ENCODE assay signal across 7 mouse cellular contexts in genomic region chr10:18453380-18453779, GRCm38 (mm10).
DNase-seq lines count a peak whose midpoint lies in the region; ATAC-seq lines count a peak whose summit lies in the region.

No protein-coding gene starts in this region.

- DNase-seq in adrenal gland, postnatal 10 days, result peak; percentile 89
- DNase-seq in embryonic facial prominence, embryonic 11.5 days (ENCODE audit: low spot score), result peak; percentile 78
- DNase-seq in heart, adult 11 months, result peak; percentile 96
- peak; percentile 88 for DNase-seq in kidney, adult 18-20 months
- peak; percentile 70 for DNase-seq in limb, embryonic 10.5 days (ENCODE audit: low spot score)
- DNase-seq in midbrain, embryonic 14.5 days, result peak; percentile 90
- DNase-seq in spleen, postnatal 10 days (ENCODE audit: low spot score in 2 of 2), result peak; percentile 33 to 61

- H3K27ac ChIP-seq in embryonic facial prominence, embryonic 11.5 days (replicated peaks; ENCODE audit: low read depth, low read length), result no peak overlapping the region
- no peak overlapping the region for H3K27ac ChIP-seq in limb, embryonic 10.5 days
- no peak overlapping the region for H3K27ac ChIP-seq in midbrain, embryonic 14.5 days (replicated peaks; ENCODE audit: low read depth, low read length)

- H3K27me3 ChIP-seq in embryonic facial prominence, embryonic 11.5 days (ENCODE audit: control insufficient read depth, insufficient read depth, low read length), result no peaks in the 10 kb centered on the region
- H3K27me3 ChIP-seq in limb, embryonic 10.5 days (ENCODE audit: low read depth, poor library complexity, severe bottlenecking), result no peaks in the 10 kb centered on the region
- H3K27me3 ChIP-seq in midbrain, embryonic 14.5 days (ENCODE audit: control insufficient read depth, insufficient read depth, low read length), result no peaks in the 10 kb centered on the region

- no peaks in the 10 kb centered on the region for H3K36me3 ChIP-seq in embryonic facial prominence, embryonic 11.5 days (replicated peaks; ENCODE audit: control insufficient read depth, insufficient read depth, low read depth, low read length)
- H3K36me3 ChIP-seq in limb, embryonic 10.5 days, result no peaks in the 10 kb centered on the region
- no peaks in the 10 kb centered on the region for H3K36me3 ChIP-seq in midbrain, embryonic 14.5 days (ENCODE audit: control insufficient read depth, insufficient read depth, low read length)

- H3K9ac ChIP-seq in embryonic facial prominence, embryonic 11.5 days (replicated peaks; ENCODE audit: low read length), result no peak overlapping the region
- H3K9ac ChIP-seq in midbrain, embryonic 14.5 days (replicated peaks; ENCODE audit: low read length), result no peak overlapping the region

- H3K4me1 ChIP-seq in embryonic facial prominence, embryonic 11.5 days (ENCODE audit: control insufficient read depth, insufficient read depth, low read length), result no peaks in the 10 kb centered on the region
- no peaks in the 10 kb centered on the region; the same call in 1 of the 2 replicates for H3K4me1 ChIP-seq in limb, embryonic 10.5 days
- H3K4me1 ChIP-seq in midbrain, embryonic 14.5 days (ENCODE audit: control insufficient read depth, insufficient read depth, low read length), result peaks cover 14% of the 10 kb centered on the region

- no peaks in the 10 kb centered on the region for H3K9me3 ChIP-seq in embryonic facial prominence, embryonic 11.5 days (replicated peaks; ENCODE audit: control insufficient read depth, low read length)
- H3K9me3 ChIP-seq in limb, embryonic 10.5 days (replicated peaks), result no peaks in the 10 kb centered on the region
- H3K9me3 ChIP-seq in midbrain, embryonic 14.5 days (ENCODE audit: control insufficient read depth, low read length), result no peaks in the 10 kb centered on the region

- 0 out of 2 replicates have a peak, but pooled peaks have one; percentile 61 for ATAC-seq in embryonic facial prominence, embryonic 11.5 days (replicated peaks; ENCODE audit: insufficient number of reproducible peaks, low FRiP score, low TSS enrichment, low read depth)
- peak; percentile 51; the same call in 1 of the 2 replicates for ATAC-seq in midbrain, embryonic 14.5 days (ENCODE audit: low FRiP score, low TSS enrichment)

- H3K4me3 ChIP-seq in embryonic facial prominence, embryonic 11.5 days (ENCODE audit: low read depth, low read length), result no peak overlapping the region
- no peak overlapping the region for H3K4me3 ChIP-seq in limb, embryonic 10.5 days
- no peak overlapping the region for H3K4me3 ChIP-seq in midbrain, embryonic 14.5 days (replicated peaks; ENCODE audit: low read depth, low read length)

- no peak overlapping the region for H3K4me2 ChIP-seq in embryonic facial prominence, embryonic 11.5 days (ENCODE audit: low read depth, low read length)
- no peak overlapping the region for H3K4me2 ChIP-seq in midbrain, embryonic 14.5 days (ENCODE audit: low read length)

- 43% methylated on average over 4 of the region's 4 CpGs for WGBS in embryonic facial prominence, embryonic 11.5 days
- WGBS in limb, embryonic 10.5 days, result 61% methylated on average over 4 of the region's 4 CpGs
- WGBS in midbrain, embryonic 14.5 days, result 33% methylated on average over 4 of the region's 4 CpGs
